ENCODE assay signal across 7 mouse cellular contexts in the genomic region with DNA sequence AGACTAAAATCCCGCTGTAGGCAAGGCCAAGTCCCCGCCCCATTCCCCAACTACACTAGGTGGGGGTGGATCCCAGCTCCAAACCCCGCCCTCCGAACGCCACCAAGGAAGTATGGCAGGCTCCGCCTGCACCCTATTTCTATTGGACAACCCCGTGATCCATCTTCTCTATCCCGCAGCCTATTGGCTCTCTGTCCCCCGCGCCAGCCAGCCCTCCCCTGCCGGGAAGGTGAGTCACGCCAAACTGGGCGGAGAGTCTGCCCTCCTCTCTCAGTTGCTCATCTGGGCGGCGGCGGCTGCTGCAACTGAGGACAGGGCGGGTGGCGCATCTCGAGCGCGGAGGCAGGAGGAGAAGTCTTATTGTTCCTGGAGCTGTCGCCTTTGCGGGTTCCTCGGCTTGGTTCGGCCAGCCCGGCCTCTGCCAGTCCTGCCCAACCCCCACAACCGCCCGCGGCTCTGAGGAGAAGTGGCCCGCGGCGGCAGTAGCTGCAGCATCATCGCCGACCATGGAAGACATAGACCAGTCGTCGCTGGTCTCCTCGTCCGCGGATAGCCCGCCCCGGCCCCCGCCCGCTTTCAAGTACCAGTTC. TPM values are rescaled to one million over a fixed set of nuclear protein-coding genes. Genes with fewer than 3 reads are reported as not detected.
DNase-seq lines count a peak whose midpoint lies in the region; ATAC-seq lines count a peak whose summit lies in the region.

Gene Rtn4 (plus strand): TSS at position 265 of the 590 bp plus-strand sequence.

- peak within 1 kb of the TSS; percentile 49 for H3K4me2 ChIP-seq in intestine, embryonic 16.5 days (ENCODE audit: low read depth, low read length)
- H3K4me2 ChIP-seq in midbrain, embryonic 11.5 days, result peak within 1 kb of the TSS; percentile 59

- peak within 1 kb of the TSS; percentile 97 for H3K9ac ChIP-seq in intestine, embryonic 16.5 days (ENCODE audit: low read depth, low read length)
- peak within 1 kb of the TSS; percentile 98 for H3K9ac ChIP-seq in midbrain, embryonic 11.5 days (ENCODE audit: low read length)

- H3K4me3 ChIP-seq in intestine, embryonic 16.5 days (ENCODE audit: low read length), result peak within 1 kb of the TSS; percentile 93
- H3K4me3 ChIP-seq in midbrain, embryonic 11.5 days (ENCODE audit: low read depth, low read length), result peak within 1 kb of the TSS; percentile 95

- no peaks in the 10 kb centered on the region for H3K36me3 ChIP-seq in intestine, embryonic 16.5 days (ENCODE audit: control insufficient read depth, insufficient read depth, low read length)
- no peaks in the 10 kb centered on the region for H3K36me3 ChIP-seq in midbrain, embryonic 11.5 days (ENCODE audit: control insufficient read depth, insufficient read depth, low read length)

- H3K27ac ChIP-seq in intestine, embryonic 16.5 days (ENCODE audit: low read length), result peak within 1 kb of the TSS; percentile 98
- peak within 1 kb of the TSS; percentile 94 for H3K27ac ChIP-seq in midbrain, embryonic 11.5 days (ENCODE audit: low read depth, low read length)

- no peaks in the 10 kb centered on the region for H3K9me3 ChIP-seq in intestine, embryonic 16.5 days (ENCODE audit: control insufficient read depth, low read length)
- no peaks in the 10 kb centered on the region for H3K9me3 ChIP-seq in midbrain, embryonic 11.5 days (ENCODE audit: control insufficient read depth, low read length)

- peak; percentile 98 for DNase-seq in adrenal gland, adult 8-10 months
- DNase-seq in embryo, embryonic 9.5 days (ENCODE audit: extremely low spot score), result peak; percentile 96
- DNase-seq in gastrocnemius, postnatal 4 days (ENCODE audit: low spot score in 2 of 2), result peak; percentile 92 to 98
- peak; percentile 97 for DNase-seq in left cerebral cortex, postnatal 36 days (ENCODE audit: low spot score in 2 of 2)
- DNase-seq in midbrain, embryonic 11.5 days (ENCODE audit: low spot score, missing footprints), result peak; percentile 98
- peak; percentile 97 for DNase-seq in skeletal muscle tissue, adult 2 months (ENCODE audit: low read depth, low spot score)

- no peaks in the 10 kb centered on the region for H3K27me3 ChIP-seq in intestine, embryonic 16.5 days (replicated peaks; ENCODE audit: control insufficient read depth, insufficient read depth, low read length)
- H3K27me3 ChIP-seq in midbrain, embryonic 11.5 days (ENCODE audit: control insufficient read depth, insufficient read depth, low read length), result no peaks in the 10 kb centered on the region

- intact Hi-C loops in left cerebral cortex, postnatal 36 days (cut with DNase I), result loop anchor here (1.0 to 10.0 kb wide), 6 partner anchors 145 to 448 kb away; partner anchors contain the start of genes Ccdc88a, Cfap36, Clhc1 and Eml6

- no peaks in the 10 kb centered on the region; the same call in 1 of the 2 replicates for H3K4me1 ChIP-seq in intestine, embryonic 16.5 days (ENCODE audit: control insufficient read depth, insufficient read depth, low read length)
- H3K4me1 ChIP-seq in midbrain, embryonic 11.5 days (ENCODE audit: control insufficient read depth, insufficient read depth, low read length), result peaks cover 4% of the 10 kb centered on the region; the same call in 1 of the 2 replicates

- WGBS in intestine, embryonic 16.5 days, result under 1% methylated on average over 43 of the region's 43 CpGs
- 1% methylated on average over 43 of the region's 43 CpGs for WGBS in midbrain, embryonic 11.5 days

- peak; percentile 98 for ATAC-seq in intestine, embryonic 16.5 days
- peak; percentile 96 for ATAC-seq in midbrain, embryonic 11.5 days (ENCODE audit: low FRiP score)

RNA-seq across cellular contexts. Expression of gene Rtn4, which starts in this region (rescaled TPM):
- 100 to 1,000 TPM; 226 to 575 (median 412) TPM for total RNA-seq in adrenal gland, adult 8-10 months (2022)
- 100 to 1,000 TPM; 699 to 725 TPM for total RNA-seq in gastrocnemius, postnatal 4 days (2021)
- 32.3 and 39.5 TPM in 2 replicates for polyA plus RNA-seq in intestine, embryonic 16.5 days (2015; fragmentation: Nextera tagmentation; extraction: Ambion mirVana)
- total RNA-seq in left cerebral cortex, postnatal 36 days (2021), result 100 to 1,000 TPM; 669 to 679 TPM
- polyA plus RNA-seq in midbrain, embryonic 11.5 days (2014; fragmentation: Nextera tagmentation; extraction: Ambion mirVana), result 75.3 and 78.3 TPM in 2 replicates

Comparison
In these comparisons a context has a peak if more than half of its experiments do, and no peak if none do; other contexts are left out.
1. Peak in every context shown above with its lines: DNase-seq, ATAC-seq, H3K4me3 ChIP-seq and H3K27ac ChIP-seq.